Mouse (Mus musculus) megakaryocyte progenitor cell, adult 5-6 weeks (primary cell): ENCODE measurements around the gene H2-Aa. TPM values are rescaled to one million over a fixed set of nuclear protein-coding genes. Genes with fewer than 3 reads are reported as not detected.

Experiments
- ATAC-seq: replicated peaks from 2 replicates; pipeline ENCODE4 v1.8.0; 2016; ENCODE audit warnings: mild to moderate bottlenecking, moderate TSS enrichment, inconsistent platforms; ENCODE audit not compliant: poor library complexity
- total RNA-seq, 2 experiments: library from RNA; stranded (forward) in 1 of 2; stranded (reverse) in 1 of 2; fragments of 157-497, 149-512 nt in 1 of 2; fragments of 200-1000 nt in 1 of 2; gene quantifications; 2 replicates each; pipeline versions ENCODE4 v1.2.3 to v1.2.4; 2015 to 2017

The H2-Aa gene
- total RNA-seq, 2 experiments from 2014 or later, result 24.6 to 30.1 TPM

DNA sequence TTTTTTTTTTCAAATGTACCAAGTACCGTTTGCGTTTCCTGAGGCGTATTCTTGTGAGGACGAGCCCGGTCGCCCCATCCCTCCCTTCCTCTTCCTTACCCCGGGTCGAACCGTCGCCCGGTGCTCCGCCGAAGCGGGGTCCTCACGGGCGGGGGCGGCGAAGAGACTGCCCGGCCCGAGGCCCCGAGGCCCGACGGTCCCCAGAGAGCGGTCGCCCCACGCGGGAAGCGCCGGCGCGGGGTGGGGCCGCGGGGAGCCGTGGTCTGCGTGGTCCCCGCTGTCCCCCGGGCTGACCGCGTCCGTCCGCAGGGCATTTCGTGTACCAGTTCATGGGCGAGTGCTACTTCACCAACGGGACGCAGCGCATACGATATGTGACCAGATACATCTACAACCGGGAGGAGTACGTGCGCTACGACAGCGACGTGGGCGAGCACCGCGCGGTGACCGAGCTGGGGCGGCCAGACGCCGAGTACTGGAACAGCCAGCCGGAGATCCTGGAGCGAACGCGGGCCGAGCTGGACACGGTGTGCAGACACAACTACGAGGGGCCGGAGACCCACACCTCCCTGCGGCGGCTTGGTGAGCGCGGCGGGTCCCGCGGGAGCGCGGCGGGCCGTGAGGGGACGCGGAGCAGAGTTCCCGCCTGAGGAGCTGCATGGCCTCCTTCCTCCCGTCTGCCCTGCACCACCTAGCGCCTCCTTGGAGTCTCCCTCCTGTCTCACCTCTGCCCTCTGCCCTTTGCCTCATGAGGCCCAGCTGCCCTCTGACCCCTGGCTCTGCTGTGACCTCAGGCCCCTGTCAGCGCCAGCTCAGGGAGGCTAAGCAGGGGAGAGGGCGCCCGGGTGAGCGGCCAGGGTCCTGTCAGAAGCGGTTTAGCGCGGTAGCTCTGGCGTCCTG is 22.9 kb downstream of the H2-Aa start:
- ATAC-seq, result peak; percentile 32; the same call in 1 of the 2 replicates

GRCm38 (mm10) chr17:34263811-34264371 is 23.7 kb downstream of the H2-Aa start:
- peak; percentile 45 for ATAC-seq

GRCm38 (mm10) chr17:34263068-34263467 is 24.6 kb downstream of the H2-Aa start:
- ATAC-seq, result peak; percentile 85

GRCm38 (mm10) chr17:34261502-34261901 is 26.1 kb downstream of the H2-Aa start:
- ATAC-seq, result peak; percentile 27; the same call in 1 of the 2 replicates

DNA sequence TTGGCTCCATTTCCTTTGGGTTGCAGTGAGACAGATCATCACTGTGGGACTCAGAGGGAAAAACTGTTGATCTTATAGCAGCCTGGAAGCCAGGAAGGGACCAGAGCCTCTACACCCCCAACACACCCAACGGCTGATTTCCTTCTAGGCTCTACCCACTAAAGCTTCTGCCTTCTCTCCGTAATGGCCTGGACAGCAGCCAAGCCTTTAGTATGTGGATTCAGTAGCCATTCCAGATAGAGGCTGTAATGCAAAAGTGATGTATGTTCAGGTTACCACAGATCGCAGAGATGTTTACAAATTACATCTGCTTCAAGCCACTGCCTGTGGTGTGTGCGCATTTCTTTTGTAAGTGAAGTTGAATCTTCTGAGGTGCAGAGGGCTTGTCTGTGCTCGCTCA is 27.1 kb downstream of the H2-Aa start:
- no peak for ATAC-seq

DNA sequence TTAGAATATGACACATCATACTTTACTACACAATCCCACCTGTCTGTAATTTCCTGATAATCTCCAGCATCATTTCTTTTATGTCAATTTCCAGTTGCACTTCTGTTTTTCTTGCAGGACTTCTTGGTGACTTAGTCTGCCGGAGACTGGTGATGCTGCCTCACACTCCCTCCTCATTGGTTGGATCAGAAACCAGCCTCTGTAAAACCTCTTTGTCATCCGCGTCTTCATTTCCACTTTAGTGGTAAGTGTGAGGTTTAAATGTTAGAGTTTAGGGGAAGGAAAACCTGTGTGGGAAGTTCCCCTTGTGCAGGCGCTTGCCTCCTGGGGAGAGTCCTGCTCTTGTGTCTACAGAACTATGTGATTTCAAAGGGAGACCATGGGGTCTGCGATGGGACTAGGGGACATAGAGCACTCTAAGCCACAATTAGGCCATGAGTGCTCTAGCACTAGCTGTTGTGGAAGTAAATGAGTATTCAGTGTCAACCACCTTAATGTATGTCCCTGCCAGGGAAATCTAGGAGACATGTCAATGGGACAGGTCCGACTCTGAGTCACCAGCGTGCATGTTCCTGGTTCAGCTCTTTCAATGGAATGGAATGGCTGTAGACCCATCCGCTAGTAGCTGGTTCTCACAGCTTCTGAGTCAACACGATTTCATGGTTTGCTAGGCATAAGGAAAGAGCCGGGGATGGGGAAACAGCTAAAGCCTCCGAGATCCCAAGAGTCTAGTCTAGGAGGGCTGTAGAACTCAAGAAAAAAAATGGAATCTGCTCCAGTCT is 29.8 kb downstream of the H2-Aa start, which contains the start of gene H2-Ab1:
H2-Ab1 (plus strand) TSS at position 96 of the 782 bp plus-strand sequence.
- peak; percentile 97 for ATAC-seq

DNA sequence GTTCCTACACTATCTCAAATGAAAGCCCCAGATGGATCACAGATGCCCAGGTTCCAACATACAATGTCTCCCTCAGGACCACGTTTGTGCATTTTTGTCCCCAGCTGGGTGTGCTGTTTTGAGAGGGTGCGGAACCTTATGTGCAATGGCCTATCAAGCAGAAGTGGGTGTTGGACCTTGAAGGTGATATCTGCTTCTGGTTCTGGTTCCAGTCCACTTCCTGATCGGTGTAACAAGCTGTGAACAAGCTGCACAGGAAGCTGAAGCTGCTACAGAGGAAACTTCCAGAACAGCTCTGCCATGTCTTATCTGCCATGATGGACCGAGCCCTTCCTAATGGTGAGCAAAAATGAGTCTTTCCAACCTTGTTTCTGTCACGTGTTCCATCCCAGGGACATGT is 31.1 kb downstream of the H2-Aa start:
- no peak for ATAC-seq

DNA sequence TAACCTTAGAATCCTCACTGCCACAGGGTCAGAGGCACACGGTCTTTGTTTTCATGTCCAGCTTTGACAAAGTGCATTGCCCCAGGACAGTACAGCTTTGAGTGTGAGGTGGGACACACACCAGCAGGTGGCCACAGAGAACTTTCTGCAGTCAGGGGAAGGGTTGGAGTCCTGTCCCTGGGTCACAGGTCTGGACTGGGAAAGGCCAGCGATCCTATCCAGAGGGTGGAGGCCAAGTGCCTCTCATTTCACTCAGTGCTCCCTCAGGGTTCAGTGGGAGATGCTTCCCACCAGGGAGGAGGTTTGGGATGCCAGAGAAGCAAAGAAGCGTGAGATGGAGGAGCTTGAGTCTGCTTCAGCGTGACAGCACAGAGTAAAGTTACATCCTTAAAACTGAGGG is 36.0 kb downstream of the H2-Aa start:
- ATAC-seq, result no peak

GRCm38 (mm10) chr17:34249878-34250277 is 37.7 kb downstream of the H2-Aa start:
- peak; percentile 76 for ATAC-seq

- ATAC-seq, result no peak
Observed at GRCm38 (mm10) chr17:34249361-34249760, 38.3 kb downstream of the H2-Aa start.

GRCm38 (mm10) chr17:34248764-34249163 is 38.9 kb downstream of the H2-Aa start:
- ATAC-seq, result peak; percentile 84

DNA sequence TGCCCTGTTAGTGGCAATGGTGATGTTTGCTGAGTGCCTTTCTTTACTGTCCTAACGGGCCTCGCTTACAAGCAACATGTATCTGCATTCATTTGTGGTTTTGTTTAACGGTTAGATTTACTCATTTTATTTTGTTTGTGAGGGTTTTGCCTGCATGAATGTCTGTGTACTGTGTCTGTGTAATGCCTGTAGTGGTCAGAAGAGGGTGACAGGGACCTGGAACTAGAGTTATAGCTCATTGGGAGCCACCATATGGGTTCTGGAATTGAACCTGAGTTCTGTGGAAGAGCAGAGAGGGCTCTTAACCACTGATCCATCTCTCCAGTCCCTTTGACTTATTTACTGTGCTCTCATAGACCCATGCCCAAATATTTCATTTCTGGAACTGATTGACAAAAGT is 40.6 kb downstream of the H2-Aa start:
- peak; percentile 47; the same call in 1 of the 2 replicates for ATAC-seq

- ATAC-seq, result no peak
Observed at GRCm38 (mm10) chr17:34244656-34245055, 43.0 kb downstream of the H2-Aa start.

- no peak for ATAC-seq
Observed at GRCm38 (mm10) chr17:34240916-34241315, 46.7 kb downstream of the H2-Aa start.

- ATAC-seq, result no peak
Observed at GRCm38 (mm10) chr17:34240366-34240765, 47.3 kb downstream of the H2-Aa start.

GRCm38 (mm10) chr17:34239601-34240041 is 48.0 kb downstream of the H2-Aa start:
- peak; percentile 40 for ATAC-seq

GRCm38 (mm10) chr17:34238706-34239105 is 48.9 kb downstream of the H2-Aa start, which contains the start of gene H2-Ob:
Gene H2-Ob (plus strand): TSS chr17:34238903.
- peak; percentile 56; the same call in 1 of the 2 replicates for ATAC-seq

DNA sequence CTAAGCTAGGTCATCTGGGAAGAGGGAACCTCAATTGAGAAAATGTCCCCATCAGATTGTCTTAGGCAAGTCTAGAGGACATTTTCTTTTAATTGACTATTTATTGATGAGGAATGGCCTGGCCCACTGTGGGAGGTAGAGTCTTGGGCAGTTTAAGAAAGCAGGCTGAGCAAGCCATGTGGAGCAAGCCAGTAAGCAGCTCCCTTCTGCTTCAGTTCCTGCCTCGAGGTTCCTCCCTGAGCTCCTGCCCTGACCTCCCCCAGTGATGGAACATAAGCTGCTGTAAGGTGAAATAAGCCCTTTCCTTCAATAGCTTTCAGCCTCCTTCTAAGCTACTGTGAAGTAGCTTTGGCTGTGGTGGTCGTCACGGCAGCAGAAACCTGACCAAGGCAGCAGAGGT is 49.9 kb downstream of the H2-Aa start:
- ATAC-seq, result no peak

DNA sequence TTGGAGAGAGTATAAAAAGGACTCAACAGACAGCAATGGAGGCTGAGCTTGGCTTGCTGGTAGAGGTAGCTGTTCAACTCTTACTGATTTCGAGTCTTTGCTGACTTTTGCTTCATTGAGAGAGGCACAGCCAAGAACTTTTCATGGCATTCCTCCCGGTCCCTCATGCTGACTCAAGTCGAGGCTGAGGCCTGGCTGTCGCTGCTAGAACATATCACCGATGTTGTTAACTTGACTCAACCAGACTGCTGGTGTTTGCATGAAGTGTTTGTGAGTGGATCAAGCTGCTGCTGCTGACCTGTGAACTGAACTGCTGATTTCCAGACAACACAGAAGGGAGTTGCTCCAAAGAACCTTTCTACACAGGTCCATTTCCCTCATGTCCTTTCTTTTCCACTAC is 50.9 kb downstream of the H2-Aa start:
- no peak for ATAC-seq

DNA sequence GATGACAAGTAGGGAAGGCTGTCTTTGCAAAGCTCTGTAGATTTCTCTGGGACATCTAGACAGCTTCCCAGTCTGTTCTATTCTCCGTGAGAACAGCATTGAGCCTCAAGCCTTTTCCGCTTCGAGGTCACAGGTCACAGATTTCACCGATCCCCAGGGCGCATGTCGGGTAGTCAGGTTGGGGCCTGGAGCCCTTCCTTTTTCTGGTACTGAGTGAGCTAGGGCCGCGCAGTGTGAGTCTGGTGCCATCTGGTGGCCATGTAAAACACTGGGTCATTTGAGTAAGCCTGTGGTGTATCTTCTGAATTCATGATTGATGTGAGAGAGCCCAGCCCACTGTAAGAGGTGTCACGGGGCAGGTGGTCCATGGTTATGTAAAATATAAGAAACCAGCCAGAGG is 52.7 kb downstream of the H2-Aa start:
- peak; percentile 97 for ATAC-seq
